In the genomic region with DNA sequence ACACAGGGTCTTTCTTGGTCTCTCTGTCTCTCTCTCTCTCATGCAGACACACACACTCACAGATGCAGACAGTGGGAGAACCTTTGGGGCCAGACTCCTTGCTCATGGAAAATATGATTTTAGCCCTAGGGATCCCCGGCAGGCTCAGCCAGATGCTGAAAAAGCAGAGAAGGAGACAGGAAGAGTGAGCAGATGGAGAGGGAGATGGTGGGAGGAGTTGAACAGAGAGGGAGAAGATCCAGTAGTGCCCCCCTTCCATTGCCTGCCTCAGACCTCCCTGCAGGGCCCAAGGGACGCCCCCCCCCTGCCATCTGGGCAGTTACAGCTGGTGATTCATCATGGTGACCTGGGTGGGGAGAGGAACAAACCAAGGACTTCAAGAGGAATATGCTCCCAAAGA, we compare ENCODE assay signal across 8 mouse cellular contexts. TPM values are rescaled to one million over a fixed set of nuclear protein-coding genes. Genes with fewer than 3 reads are reported as not detected.
DNase-seq lines count a peak whose midpoint lies in the region; ATAC-seq and TF ChIP-seq lines count a peak whose summit lies in the region.

No protein-coding gene starts in this region.

- ATAC-seq in intestine, postnatal 0 days = no peak

- no peak overlapping the region for H3K4me3 ChIP-seq in heart, embryonic 10.5 days
- H3K4me3 ChIP-seq in intestine, postnatal 0 days (ENCODE audit: low read depth, low read length) = no peak overlapping the region
- no peak overlapping the region for H3K4me3 ChIP-seq in left cerebral cortex, adult 2 months

- peaks cover 56% of the 10 kb centered on the region for H3K4me1 ChIP-seq in heart, embryonic 10.5 days
- H3K4me1 ChIP-seq in intestine, postnatal 0 days (replicated peaks; ENCODE audit: control insufficient read depth, insufficient read depth, low read length) = 0 out of 2 replicates have a peak, but pooled peaks cover 7% of the 10 kb centered on the region

- H3K4me2 ChIP-seq in intestine, postnatal 0 days (replicated peaks; ENCODE audit: low read depth) = no peak overlapping the region

- no peak overlapping the region for H3K9ac ChIP-seq in intestine, postnatal 0 days (ENCODE audit: low read depth, low read length)

- peak overlapping the region; percentile 69 for H3K27ac ChIP-seq in heart, embryonic 10.5 days
- peak overlapping the region; percentile 50; the same call in 1 of the 2 replicates for H3K27ac ChIP-seq in intestine, postnatal 0 days (ENCODE audit: low read depth, low read length)
- no peak overlapping the region for H3K27ac ChIP-seq in left cerebral cortex, adult 2 months

- no peaks in the 10 kb centered on the region for H3K9me3 ChIP-seq in heart, embryonic 10.5 days
- H3K9me3 ChIP-seq in intestine, postnatal 0 days (ENCODE audit: control insufficient read depth) = no peaks in the 10 kb centered on the region

- WGBS in heart, embryonic 10.5 days = 59% methylated on average over 2 of the region's 2 CpGs
- 69% methylated on average over 2 of the region's 2 CpGs for WGBS in intestine, postnatal 0 days

- H3K36me3 ChIP-seq in heart, embryonic 10.5 days = peaks cover 64% of the 10 kb centered on the region
- peaks cover 24% of the 10 kb centered on the region for H3K36me3 ChIP-seq in intestine, postnatal 0 days (ENCODE audit: control insufficient read depth, insufficient read depth)

- DNase-seq in adrenal gland, postnatal 14 days = peak; percentile 44
- DNase-seq in adrenal gland, adult 8-10 months = no peak
- DNase-seq in 3134 (ENCODE audit: extremely low read depth, insufficient read length, low spot score) = peak; percentile 65
- DNase-seq in heart, embryonic 10.5 days (ENCODE audit: low spot score) = no peak
- DNase-seq in left cerebral cortex, adult 2 months (ENCODE audit: extremely low spot score in 1 of 2, low spot score in 2 of 2) = no peak
- DNase-seq in embryo, embryonic 11 days = no peak
- DNase-seq in cerebellum, adult 11-12 months = no peak

- intact Hi-C loops in left cerebral cortex, adult 2 months (cut with DNase I) = no loop called here

- H3K27me3 ChIP-seq in heart, embryonic 10.5 days (ENCODE audit: insufficient read depth, poor library complexity, severe bottlenecking) = no peaks in the 10 kb centered on the region
- no peaks in the 10 kb centered on the region for H3K27me3 ChIP-seq in intestine, postnatal 0 days (replicated peaks; ENCODE audit: control insufficient read depth, insufficient read depth, low read length)

- no peak for TF ChIP-seq CTCF in intestine, postnatal 0 days (IDR thresholded peaks at IDR 0.05; ENCODE audit: low read depth)
- TF ChIP-seq CTCF in left cerebral cortex, adult 2 months (IDR thresholded peaks at IDR 0.05) = no peak

RNA-seq across cellular contexts. Expression of a gene that starts 6.6 kb away (rescaled TPM):
- total RNA-seq in adrenal gland, postnatal 14 days (2021) = 112 and 219 TPM in 2 replicates
- total RNA-seq in adrenal gland, adult 8-10 months (2022) = 100 to 1,000 TPM in 2 of 4 experiments, 10 to 100 TPM in 2; 84.1 to 133 (median 104) TPM
- 382 and 559 TPM in 2 replicates for polyA plus RNA-seq in heart, embryonic 10.5 days (2016; fragmentation: Nextera tagmentation; extraction: Ambion mirVana)
- 174 and 176 TPM in 2 replicates for polyA plus RNA-seq in intestine, postnatal 0 days (2015; fragmentation: Nextera tagmentation; extraction: Ambion mirVana)
- total RNA-seq in left cerebral cortex, adult 2 months (2021) = 10 to 100 TPM; 82.8 to 88.7 TPM

RNA-seq across cellular contexts. Expression of a gene that starts 23.7 kb away (rescaled TPM):
- 52.0 and 70.5 TPM in 2 replicates for total RNA-seq in adrenal gland, postnatal 14 days (2021)
- total RNA-seq in adrenal gland, adult 8-10 months (2022) = 1 to 10 TPM; 3.1 to 8.3 (median 6.1) TPM
- polyA plus RNA-seq in heart, embryonic 10.5 days (2016; fragmentation: Nextera tagmentation; extraction: Ambion mirVana) = 207 and 238 TPM in 2 replicates
- 40.9 and 41.8 TPM in 2 replicates for polyA plus RNA-seq in intestine, postnatal 0 days (2015; fragmentation: Nextera tagmentation; extraction: Ambion mirVana)
- total RNA-seq in left cerebral cortex, adult 2 months (2021) = 1 to 10 TPM in 1 of 2 experiments, under 1 TPM in 1; 0.66 to 1.0 TPM

RNA-seq across cellular contexts. Expression of a gene that starts 41.5 kb away (rescaled TPM):
- total RNA-seq in adrenal gland, postnatal 14 days (2021) = 0.52 and 0.90 TPM in 2 replicates
- total RNA-seq in adrenal gland, adult 8-10 months (2022) = 1 to 10 TPM in 1 of 4 experiments, under 1 TPM in 3; 0.28 to 1.3 (median 0.31) TPM
- polyA plus RNA-seq in heart, embryonic 10.5 days (2016; fragmentation: Nextera tagmentation; extraction: Ambion mirVana) = 0.36 TPM in 2 replicates
- 0.39 and 0.53 TPM in 2 replicates for polyA plus RNA-seq in intestine, postnatal 0 days (2015; fragmentation: Nextera tagmentation; extraction: Ambion mirVana)
- total RNA-seq in left cerebral cortex, adult 2 months (2021) = 1 to 10 TPM in 1 of 2 experiments, under 1 TPM in 1; 0.19 to 1.1 TPM

Comparison
In these comparisons a context has a peak if more than half of its experiments do, and no peak if none do; other contexts are left out.
1. DNase-seq: peak in adrenal gland, postnatal 14 days (single experiment) and 3134 (single experiment); none in adrenal gland, adult 8-10 months (single experiment), heart, embryonic 10.5 days (single experiment), left cerebral cortex, adult 2 months (0 of 2), embryo, embryonic 11 days (single experiment) and cerebellum, adult 11-12 months (single experiment).